Mouse (Mus musculus): ENCODE measurements around the gene Ddah1. TPM values are rescaled to one million over a fixed set of nuclear protein-coding genes. Genes with fewer than 3 reads are reported as not detected.

The Ddah1 gene
- polyA plus RNA-seq, 1 experiment from 2014 or later: 145 TPM

GRCm38 (mm10) chr3:145738662-145739061, 19.8 kb upstream of the Ddah1 start:
- H3K27me3 ChIP-seq (replicated peaks; ENCODE audit: control insufficient read depth, insufficient read depth, low read length): no peaks in the 10 kb centered on the region
- peaks cover 10% of the 10 kb centered on the region for H3K4me1 ChIP-seq (replicated peaks; ENCODE audit: control insufficient read depth, insufficient read depth, low read length)
- no peak overlapping the region for H3K9ac ChIP-seq (replicated peaks; ENCODE audit: low read depth, low read length)
- no peak for ATAC-seq
- H3K36me3 ChIP-seq (ENCODE audit: control insufficient read depth, insufficient read depth): no peaks in the 10 kb centered on the region
- H3K4me3 ChIP-seq (replicated peaks; ENCODE audit: low read length): no peak overlapping the region
- H3K9me3 ChIP-seq (ENCODE audit: control insufficient read depth, low read length): no peaks in the 10 kb centered on the region
- no peak overlapping the region for H3K27ac ChIP-seq (ENCODE audit: low read length)
- 91% methylated on average over 14 of the region's 14 CpGs for WGBS
- H3K4me2 ChIP-seq (ENCODE audit: low read length): no peak overlapping the region

GRCm38 (mm10) chr3:145739904-145740303, 18.6 kb upstream of the Ddah1 start:
- H3K4me2 ChIP-seq (ENCODE audit: low read length): no peak overlapping the region
- no peaks in the 10 kb centered on the region for H3K9me3 ChIP-seq (ENCODE audit: control insufficient read depth, low read length)
- no peak overlapping the region for H3K27ac ChIP-seq (ENCODE audit: low read length)
- H3K4me1 ChIP-seq (replicated peaks; ENCODE audit: control insufficient read depth, insufficient read depth, low read length): peaks cover 11% of the 10 kb centered on the region
- no peaks in the 10 kb centered on the region for H3K27me3 ChIP-seq (replicated peaks; ENCODE audit: control insufficient read depth, insufficient read depth, low read length)
- no peak overlapping the region for H3K4me3 ChIP-seq (replicated peaks; ENCODE audit: low read length)
- ATAC-seq: no peak
- H3K36me3 ChIP-seq (ENCODE audit: control insufficient read depth, insufficient read depth): no peaks in the 10 kb centered on the region
- 55% methylated on average over 7 of the region's 7 CpGs for WGBS
- no peak overlapping the region for H3K9ac ChIP-seq (replicated peaks; ENCODE audit: low read depth, low read length)

- H3K9me3 ChIP-seq (ENCODE audit: control insufficient read depth, low read length): no peaks in the 10 kb centered on the region
- no peak overlapping the region for H3K27ac ChIP-seq (ENCODE audit: low read length)
- H3K36me3 ChIP-seq (ENCODE audit: control insufficient read depth, insufficient read depth): no peaks in the 10 kb centered on the region
- no peaks in the 10 kb centered on the region for H3K27me3 ChIP-seq (replicated peaks; ENCODE audit: control insufficient read depth, insufficient read depth, low read length)
- ATAC-seq: peak; percentile 88
- peaks cover 11% of the 10 kb centered on the region for H3K4me1 ChIP-seq (replicated peaks; ENCODE audit: control insufficient read depth, insufficient read depth, low read length)
- H3K9ac ChIP-seq (replicated peaks; ENCODE audit: low read depth, low read length): no peak overlapping the region
- no peak overlapping the region for H3K4me3 ChIP-seq (replicated peaks; ENCODE audit: low read length)
- 26% methylated on average over 9 of the region's 9 CpGs for WGBS
- peak overlapping the region; percentile 11; the same call in 1 of the 2 replicates for H3K4me2 ChIP-seq (ENCODE audit: low read length)
These were observed 15.4 kb upstream of the Ddah1 start for GRCm38 (mm10) chr3:145743050-145743449.

- Histone ChIP-seq H3K27ac (ENCODE audit: low read length) (no peak overlapping the region), H3K9me3 (ENCODE audit: control insufficient read depth, low read length) (no peaks in the 10 kb centered on the region), H3K4me3 (replicated peaks; ENCODE audit: low read length) (no peak overlapping the region), H3K4me2 (ENCODE audit: low read length) (no peak overlapping the region), H3K36me3 (ENCODE audit: control insufficient read depth, insufficient read depth) (no peaks in the 10 kb centered on the region), H3K9ac (replicated peaks; ENCODE audit: low read depth, low read length) (no peak overlapping the region), H3K4me1 (replicated peaks; ENCODE audit: control insufficient read depth, insufficient read depth, low read length) (peaks cover 11% of the 10 kb centered on the region), H3K27me3 (replicated peaks; ENCODE audit: control insufficient read depth, insufficient read depth, low read length) (no peaks in the 10 kb centered on the region)
- 42% methylated on average over 9 of the region's 9 CpGs for WGBS
- peak; percentile 69; the same call in 1 of the 2 replicates for ATAC-seq
These were observed 14.9 kb upstream of the Ddah1 start for GRCm38 (mm10) chr3:145743476-145744027.

GRCm38 (mm10) chr3:145748626-145749025, 9.8 kb upstream of the Ddah1 start:
- Histone ChIP-seq H3K36me3 (ENCODE audit: control insufficient read depth, insufficient read depth) (no peaks in the 10 kb centered on the region), H3K4me1 (replicated peaks; ENCODE audit: control insufficient read depth, insufficient read depth, low read length) (peaks cover under 1% of the 10 kb centered on the region), H3K4me3 (replicated peaks; ENCODE audit: low read length) (no peak overlapping the region), H3K9ac (replicated peaks; ENCODE audit: low read depth, low read length) (no peak overlapping the region), H3K27ac (ENCODE audit: low read length) (no peak overlapping the region), H3K4me2 (ENCODE audit: low read length) (no peak overlapping the region), H3K9me3 (ENCODE audit: control insufficient read depth, low read length) (no peaks in the 10 kb centered on the region), H3K27me3 (replicated peaks; ENCODE audit: control insufficient read depth, insufficient read depth, low read length) (no peaks in the 10 kb centered on the region)
- no peak for ATAC-seq
- 65% methylated on average over 1 of the region's 1 CpGs for WGBS

GRCm38 (mm10) chr3:145756457-145756856, 2.0 kb upstream of the Ddah1 start:
- H3K4me2 ChIP-seq (ENCODE audit: low read length): no peak overlapping the region
- 91% methylated on average over 8 of the region's 8 CpGs for WGBS
- H3K4me1 ChIP-seq (replicated peaks; ENCODE audit: control insufficient read depth, insufficient read depth, low read length): peaks cover 23% of the 10 kb centered on the region
- H3K9me3 ChIP-seq (ENCODE audit: control insufficient read depth, low read length): no peaks in the 10 kb centered on the region
- no peak overlapping the region for H3K4me3 ChIP-seq (replicated peaks; ENCODE audit: low read length)
- no peak for ATAC-seq
- H3K27me3 ChIP-seq (replicated peaks; ENCODE audit: control insufficient read depth, insufficient read depth, low read length): no peaks in the 10 kb centered on the region
- H3K36me3 ChIP-seq (ENCODE audit: control insufficient read depth, insufficient read depth): no peaks in the 10 kb centered on the region
- H3K27ac ChIP-seq (ENCODE audit: low read length): no peak overlapping the region
- H3K9ac ChIP-seq (replicated peaks; ENCODE audit: low read depth, low read length): no peak overlapping the region

GRCm38 (mm10) chr3:145757177-145757576, 1.3 kb upstream of the Ddah1 start:
- no peaks in the 10 kb centered on the region for H3K9me3 ChIP-seq (ENCODE audit: control insufficient read depth, low read length)
- H3K4me2 ChIP-seq (ENCODE audit: low read length): no peak overlapping the region
- no peak for ATAC-seq
- WGBS: 77% methylated on average over 8 of the region's 8 CpGs
- no peak overlapping the region for H3K27ac ChIP-seq (ENCODE audit: low read length)
- H3K4me3 ChIP-seq (replicated peaks; ENCODE audit: low read length): no peak overlapping the region
- no peak overlapping the region for H3K9ac ChIP-seq (replicated peaks; ENCODE audit: low read depth, low read length)
- no peaks in the 10 kb centered on the region for H3K27me3 ChIP-seq (replicated peaks; ENCODE audit: control insufficient read depth, insufficient read depth, low read length)
- no peaks in the 10 kb centered on the region for H3K36me3 ChIP-seq (ENCODE audit: control insufficient read depth, insufficient read depth)
- H3K4me1 ChIP-seq (replicated peaks; ENCODE audit: control insufficient read depth, insufficient read depth, low read length): peaks cover 28% of the 10 kb centered on the region

GRCm38 (mm10) chr3:145757844-145758243, 631 bp upstream of the Ddah1 start:
- H3K4me1 ChIP-seq (replicated peaks; ENCODE audit: control insufficient read depth, insufficient read depth, low read length): peaks cover 28% of the 10 kb centered on the region
- no peak overlapping the region for H3K27ac ChIP-seq (ENCODE audit: low read length)
- no peaks in the 10 kb centered on the region for H3K36me3 ChIP-seq (ENCODE audit: control insufficient read depth, insufficient read depth)
- ATAC-seq: no peak
- no peak overlapping the region for H3K4me2 ChIP-seq (ENCODE audit: low read length)
- 57% methylated on average over 4 of the region's 4 CpGs for WGBS
- H3K9ac ChIP-seq (replicated peaks; ENCODE audit: low read depth, low read length): no peak overlapping the region
- H3K27me3 ChIP-seq (replicated peaks; ENCODE audit: control insufficient read depth, insufficient read depth, low read length): no peaks in the 10 kb centered on the region
- no peak overlapping the region for H3K4me3 ChIP-seq (replicated peaks; ENCODE audit: low read length)
- no peaks in the 10 kb centered on the region for H3K9me3 ChIP-seq (ENCODE audit: control insufficient read depth, low read length)

GRCm38 (mm10) chr3:145759379-145760209, 1.1 kb downstream of the Ddah1 start:
- peak; percentile 5; the same call in 1 of the 2 replicates for ATAC-seq
- 2% methylated on average over 14 of the region's 14 CpGs for WGBS

More at GRCm38 (mm10) chr3:145759379-145760209, 1.1 kb downstream of the Ddah1 start:
- peak overlapping the region; percentile 86 for H3K9ac ChIP-seq (replicated peaks; ENCODE audit: low read depth, low read length)
- H3K4me1 ChIP-seq (replicated peaks; ENCODE audit: control insufficient read depth, insufficient read depth, low read length): peaks cover 28% of the 10 kb centered on the region
- H3K27me3 ChIP-seq (replicated peaks; ENCODE audit: control insufficient read depth, insufficient read depth, low read length): no peaks in the 10 kb centered on the region
- peak overlapping the region; percentile 98 for H3K4me2 ChIP-seq (ENCODE audit: low read length)
- H3K9me3 ChIP-seq (ENCODE audit: control insufficient read depth, low read length): no peaks in the 10 kb centered on the region
- H3K36me3 ChIP-seq (ENCODE audit: control insufficient read depth, insufficient read depth): no peaks in the 10 kb centered on the region
- peak overlapping the region; percentile 78 for H3K4me3 ChIP-seq (replicated peaks; ENCODE audit: low read length)
- peak overlapping the region; percentile 84 for H3K27ac ChIP-seq (ENCODE audit: low read length)

Data from forebrain, embryonic 16.5 days (tissue).